Mouse (Mus musculus) macrophage (primary cell): ENCODE measurements around the gene Chdh. TPM values are rescaled to one million over a fixed set of nuclear protein-coding genes. Genes with fewer than 3 reads are reported as not detected.
A peak's percentile ranks its signal among the peaks of the same experiment; 100 is the strongest.

Source experiments
- H3K27ac ChIP-seq: fragments of 350-480 bp; formaldehyde crosslinking; 2 replicates; pipeline ENCODE4 v1.9.0; 2021
- H3K36me3 ChIP-seq: fragments of 350-480 bp; formaldehyde crosslinking; 2 replicates; pipeline ENCODE4 v1.9.0; 2021; ENCODE audit errors: inconsistent target
- H3K4me3 ChIP-seq: fragments of 350-480 bp; formaldehyde crosslinking; 2 replicates; pipeline ENCODE4 v1.9.0; 2021; ENCODE audit errors: inconsistent target
- H3K79me2 ChIP-seq: fragments of 350-480 bp; formaldehyde crosslinking; 2 replicates; pipeline ENCODE4 v1.9.0; 2021; ENCODE audit errors: inconsistent target
- WGBS: methylation state at CpG from one replicate; pipeline ENCODE4 v1.1.7; 2026; ENCODE audit warnings: inconsistent platforms; ENCODE audit not compliant: missing documents; 5-methylcytosine and 5-hydroxymethylcytosine counted together
- polyA plus RNA-seq: library from polyadenylated mRNA; stranded (reverse); fragments of 250-400 nt; gene quantifications from 3 replicates; pipeline ENCODE4 v1.2.4, GENCODE M21; 2018; ENCODE audit warnings: inconsistent platforms
- total RNA-seq, 78 experiments: library from RNA; depleted of rRNA; stranded (reverse); fragments of 250-400 nt; gene quantifications; 1 replicate in 9 of 78; 2 replicates in 24 of 78; 3 replicates in 43 of 78; 4 replicates in 2 of 78; pipeline ENCODE4 v1.2.4; 2018; ENCODE audit warnings: inconsistent platforms in 56 of 78

Chdh gene
- under 1 TPM in 1 of 26 experiments, not detected in 25; 0.23 TPM for total RNA-seq (2018; cell fraction: chromatin; rRNA removed)
- total RNA-seq (2018; cell fraction: cytosol; rRNA removed), result under 1 TPM in 22 of 26 experiments, not detected in 4; under 0.01 to 0.09 (median 0.05) TPM
- under 1 TPM in 10 of 26 experiments, not detected in 16; 0.07 to 0.27 (median 0.18) TPM for total RNA-seq (2018; cell fraction: nucleus; rRNA removed)
- 0.16 TPM in 1 of 3 replicates, not detected in the others for polyA plus RNA-seq

GRCm38 (mm10) chr14:30008733-30009575 lies at the start of gene Chdh, which contains the start of gene Il17rb:
Gene Chdh, plus strand, starts transcription at chr14:30009023.
Gene Il17rb, minus strand, starts transcription at chr14:30008896.
- Histone ChIP-seq H3K79me2 (no peaks in the 10 kb centered on the region), H3K27ac (no peak within 1 kb of the TSS), H3K36me3 (no peaks in the 10 kb centered on the region), H3K4me3 (no peak within 1 kb of the TSS)
- WGBS, result 9% methylated on average over 53 of the region's 54 CpGs

- Histone ChIP-seq H3K27ac (peak overlapping the region; percentile 78), H3K36me3 (peaks cover 24% of the 10 kb centered on the region), H3K79me2 (peaks cover 52% of the 10 kb centered on the region), H3K4me3 (peak overlapping the region; percentile 91)
- 66% methylated on average over 7 of the region's 7 CpGs for WGBS
Observed at GRCm38 (mm10) chr14:29967611-29968010, 41.2 kb upstream of the Chdh start.

GRCm38 (mm10) chr14:29968075-29968821 lies 40.6 kb upstream of the Chdh start, which contains the start of gene Selenok:
Gene Selenok, plus strand, starts transcription at chr14:29968308.
- H3K36me3 ChIP-seq, result peaks cover 30% of the 10 kb centered on the region
- H3K27ac ChIP-seq, result peak within 1 kb of the TSS; percentile 78
- under 1% methylated on average over 49 of the region's 49 CpGs for WGBS
- H3K4me3 ChIP-seq, result peak within 1 kb of the TSS; percentile 91
- H3K79me2 ChIP-seq, result peaks cover 58% of the 10 kb centered on the region

- H3K36me3 ChIP-seq, result peaks cover 51% of the 10 kb centered on the region
- no peak overlapping the region for H3K4me3 ChIP-seq
- H3K79me2 ChIP-seq, result peaks cover 58% of the 10 kb centered on the region
- no peak overlapping the region for H3K27ac ChIP-seq
- WGBS, result 96% methylated on average over 7 of the region's 7 CpGs
Observed at GRCm38 (mm10) chr14:29971446-29971845, 37.4 kb upstream of the Chdh start.

GRCm38 (mm10) chr14:29971993-29972392 lies 36.8 kb upstream of the Chdh start:
- no peak overlapping the region for H3K4me3 ChIP-seq
- peaks cover 51% of the 10 kb centered on the region for H3K36me3 ChIP-seq
- H3K79me2 ChIP-seq, result peaks cover 58% of the 10 kb centered on the region
- 100% methylated on average over 5 of the region's 5 CpGs for WGBS
- H3K27ac ChIP-seq, result no peak overlapping the region

- Histone ChIP-seq H3K4me3 (no peak overlapping the region), H3K36me3 (peaks cover 49% of the 10 kb centered on the region), H3K79me2 (peaks cover 49% of the 10 kb centered on the region), H3K27ac (no peak overlapping the region)
- 100% methylated on average over 5 of the region's 6 CpGs for WGBS
Observed at GRCm38 (mm10) chr14:29976927-29977326, 31.9 kb upstream of the Chdh start.

- under 1% methylated on average over 44 of the region's 44 CpGs for WGBS
- Histone ChIP-seq H3K36me3 (peaks cover 49% of the 10 kb centered on the region), H3K27ac (peak within 1 kb of the TSS; percentile 66)
Observed at GRCm38 (mm10) chr14:29978254-29979204, 30.3 kb upstream of the Chdh start, which contains the start of gene Actr8. Gene Actr8, plus strand, starts transcription at chr14:29978337.

GRCm38 (mm10) chr14:29980447-29981205 lies 28.2 kb upstream of the Chdh start:
- Histone ChIP-seq H3K27ac (no peak overlapping the region), H3K36me3 (peaks cover 53% of the 10 kb centered on the region), H3K79me2 (peaks cover 43% of the 10 kb centered on the region), H3K4me3 (no peak overlapping the region)
- whole genome bisulfite sequencing, result 84% methylated on average over 10 of the region's 10 CpGs

More at GRCm38 (mm10) chr14:29978254-29979204, 30.3 kb upstream of the Chdh start, which contains the start of gene Actr8:
- Histone ChIP-seq H3K4me3 (peak within 1 kb of the TSS; percentile 74), H3K79me2 (peaks cover 43% of the 10 kb centered on the region)

GRCm38 (mm10) chr14:29986096-29986495 lies 22.7 kb upstream of the Chdh start:
- WGBS, result 92% methylated on average over 4 of the region's 4 CpGs
- peaks cover 14% of the 10 kb centered on the region; the same call in 1 of the 2 replicates for H3K79me2 ChIP-seq
- no peak overlapping the region for H3K27ac ChIP-seq
- no peak overlapping the region for H3K4me3 ChIP-seq
- peaks cover 98% of the 10 kb centered on the region for H3K36me3 ChIP-seq

- Histone ChIP-seq H3K27ac (no peak overlapping the region), H3K36me3 (peaks cover 98% of the 10 kb centered on the region), H3K79me2 (peaks cover 3% of the 10 kb centered on the region; the same call in 1 of the 2 replicates), H3K4me3 (no peak overlapping the region)
- WGBS, result 99% methylated on average over 6 of the region's 6 CpGs
Observed at GRCm38 (mm10) chr14:29987276-29987675, 21.5 kb upstream of the Chdh start.

GRCm38 (mm10) chr14:29987739-29988138 lies 21.1 kb upstream of the Chdh start:
- no peaks in the 10 kb centered on the region for H3K79me2 ChIP-seq
- no peak overlapping the region for H3K4me3 ChIP-seq
- no peak overlapping the region for H3K27ac ChIP-seq
- WGBS, result 98% methylated on average over 9 of the region's 9 CpGs
- H3K36me3 ChIP-seq, result peaks cover 98% of the 10 kb centered on the region

GRCm38 (mm10) chr14:29988337-29988736 lies 20.5 kb upstream of the Chdh start:
- no peaks in the 10 kb centered on the region for H3K79me2 ChIP-seq
- H3K4me3 ChIP-seq, result no peak overlapping the region
- WGBS, result 98% methylated on average over 4 of the region's 4 CpGs
- no peak overlapping the region for H3K27ac ChIP-seq
- peaks cover 98% of the 10 kb centered on the region for H3K36me3 ChIP-seq

GRCm38 (mm10) chr14:29994976-29995375 lies 13.8 kb upstream of the Chdh start:
- peaks cover 62% of the 10 kb centered on the region for H3K36me3 ChIP-seq
- 91% methylated on average over 4 of the region's 4 CpGs for WGBS
- H3K27ac ChIP-seq, result no peak overlapping the region
- H3K4me3 ChIP-seq, result no peak overlapping the region
- H3K79me2 ChIP-seq, result no peaks in the 10 kb centered on the region
